Mouse (Mus musculus) cerebellum, adult (tissue): ENCODE measurements around the gene Mageb2.
"Not testable (repeated sequence)": the region's sequence is repeated elsewhere in the genome, so short reads cannot be mapped to it uniquely, and the experiment has no call there.

Experiments
- ATAC-seq: cut with Nextera tagmentation; 2 replicates; pipeline ENCODE4 v1.9.2; 2017; ENCODE audit warnings: mild to moderate bottlenecking, moderate library complexity, mixed read lengths; ENCODE audit not compliant: insufficient number of reproducible peaks, low FRiP score, low TSS enrichment

Mageb2 gene

DNA sequence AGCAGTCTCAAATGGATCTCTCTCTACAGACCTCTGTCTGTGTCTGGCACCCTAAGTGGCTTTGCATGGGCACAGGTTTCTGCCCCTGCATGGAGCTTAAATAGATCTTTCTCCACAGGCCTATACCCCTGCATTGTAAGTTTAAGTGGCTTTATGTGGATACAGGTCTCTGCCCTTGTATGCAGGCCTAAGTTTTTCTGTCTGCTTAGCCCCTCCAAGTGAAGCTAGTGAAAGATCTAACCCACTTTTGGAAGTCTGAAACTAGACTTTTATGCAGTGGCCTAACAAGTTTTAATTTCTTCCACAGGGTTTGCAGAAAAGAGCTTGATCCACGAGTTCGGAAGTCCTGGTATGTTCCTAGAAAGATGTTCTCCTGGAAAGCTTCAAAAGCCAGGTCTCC is at the start of gene Mageb2:
Mageb2 (plus strand) TSS at position 301 of the 400 bp plus-strand sequence.
- not testable (repeated sequence) for ATAC-seq

DNA sequence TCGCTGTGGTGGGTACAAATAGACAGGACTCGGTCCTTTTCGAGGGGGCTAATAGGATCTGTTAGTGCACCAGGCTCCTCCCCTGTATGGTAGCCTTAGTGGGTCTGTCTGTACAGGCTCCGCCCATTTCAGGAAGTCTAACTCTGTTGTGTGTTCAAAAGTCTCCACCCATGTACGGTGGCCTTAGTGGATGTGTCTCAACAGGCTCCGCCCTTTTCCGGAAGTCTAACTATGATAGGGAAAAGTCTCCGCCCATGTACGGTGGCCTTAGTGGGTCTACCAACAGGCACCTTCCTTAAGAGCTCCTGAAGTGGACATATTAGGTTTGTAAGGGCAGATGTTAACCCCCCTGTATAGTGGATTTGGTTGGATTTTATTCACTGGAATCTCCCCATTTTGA is 18.2 kb upstream of the Mageb2 start:
- ATAC-seq: not testable (repeated sequence)
